Mouse (Mus musculus): ENCODE results near the gene Tpst2.

Tpst2 gene

DNA sequence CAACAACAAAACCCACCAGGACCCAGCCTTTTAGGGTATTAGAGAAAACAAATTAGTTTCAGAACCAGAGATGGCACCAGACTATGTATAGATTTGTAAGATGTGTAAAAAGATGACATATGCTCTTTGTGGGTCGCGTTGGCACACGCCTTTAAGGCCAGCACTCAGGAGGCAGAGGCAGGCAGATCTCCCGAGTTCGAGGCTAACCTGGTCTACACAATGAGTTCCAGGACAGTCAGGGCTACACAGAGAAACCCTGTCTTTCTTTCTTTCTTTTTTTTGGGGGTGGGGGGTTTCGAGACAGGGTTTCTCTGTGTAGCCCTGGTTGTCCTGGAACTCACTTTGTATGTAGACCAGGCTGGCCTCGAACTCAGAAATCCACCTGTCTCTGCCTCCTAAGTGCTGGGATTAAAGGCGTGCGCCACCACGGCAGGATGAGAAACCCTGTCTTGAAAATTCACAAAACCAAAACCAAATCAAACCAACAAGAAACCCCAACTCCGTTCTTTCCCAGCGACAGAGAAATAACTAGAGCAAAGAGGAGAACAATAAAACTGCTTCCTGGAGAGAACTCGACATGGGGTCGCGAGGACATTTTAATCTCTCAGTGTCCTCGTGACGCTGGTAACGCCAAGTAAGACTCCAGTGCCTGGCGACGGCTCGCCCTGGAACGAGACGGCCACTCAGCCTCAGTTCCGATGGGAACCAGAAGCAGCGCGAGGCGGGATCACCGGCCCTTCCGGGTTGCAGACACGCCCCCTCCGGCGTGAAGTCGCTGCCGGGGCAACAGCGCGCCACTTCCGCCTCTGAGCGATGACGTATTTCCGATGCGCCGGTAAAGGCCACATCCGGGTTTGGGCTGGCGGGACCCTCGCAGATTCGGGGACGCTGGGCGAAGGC, 49.3 kb downstream of the Tpst2 start, which contains the start of gene Tfip11:
Gene Tfip11 (plus strand): TSS at position 813 of the 900 bp plus-strand sequence.
- intact Hi-C loops (cut with DNase I), result loop anchor here (2.0 kb wide), 1 partner anchor 49 kb away; the partner anchor contains the start of gene Tpst2

GRCm38 (mm10) chr5:112326446-112327009, 50.0 kb downstream of the Tpst2 start:
- intact Hi-C loops (cut with DNase I), result no loop called here

DNA sequence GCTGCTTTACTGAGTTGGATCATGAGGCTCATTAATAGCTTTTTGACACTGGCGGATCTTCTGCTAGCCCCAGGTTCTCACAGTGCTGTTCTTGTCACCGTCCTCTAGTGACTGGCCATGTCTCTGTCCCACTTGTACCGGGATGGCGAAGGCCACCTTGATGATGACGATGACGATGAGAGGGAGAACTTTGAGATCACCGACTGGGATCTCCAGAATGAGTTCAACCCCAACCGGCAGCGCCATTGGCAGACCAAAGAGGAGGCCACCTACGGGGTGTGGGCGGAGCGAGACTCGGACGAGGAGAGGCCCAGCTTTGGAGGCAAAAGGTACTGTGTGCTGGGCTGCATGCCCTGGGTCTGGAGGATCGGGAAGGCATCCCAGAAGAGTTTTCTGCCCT, 51.4 kb downstream of the Tpst2 start:
- intact Hi-C loops (cut with DNase I), result no loop called here

DNA sequence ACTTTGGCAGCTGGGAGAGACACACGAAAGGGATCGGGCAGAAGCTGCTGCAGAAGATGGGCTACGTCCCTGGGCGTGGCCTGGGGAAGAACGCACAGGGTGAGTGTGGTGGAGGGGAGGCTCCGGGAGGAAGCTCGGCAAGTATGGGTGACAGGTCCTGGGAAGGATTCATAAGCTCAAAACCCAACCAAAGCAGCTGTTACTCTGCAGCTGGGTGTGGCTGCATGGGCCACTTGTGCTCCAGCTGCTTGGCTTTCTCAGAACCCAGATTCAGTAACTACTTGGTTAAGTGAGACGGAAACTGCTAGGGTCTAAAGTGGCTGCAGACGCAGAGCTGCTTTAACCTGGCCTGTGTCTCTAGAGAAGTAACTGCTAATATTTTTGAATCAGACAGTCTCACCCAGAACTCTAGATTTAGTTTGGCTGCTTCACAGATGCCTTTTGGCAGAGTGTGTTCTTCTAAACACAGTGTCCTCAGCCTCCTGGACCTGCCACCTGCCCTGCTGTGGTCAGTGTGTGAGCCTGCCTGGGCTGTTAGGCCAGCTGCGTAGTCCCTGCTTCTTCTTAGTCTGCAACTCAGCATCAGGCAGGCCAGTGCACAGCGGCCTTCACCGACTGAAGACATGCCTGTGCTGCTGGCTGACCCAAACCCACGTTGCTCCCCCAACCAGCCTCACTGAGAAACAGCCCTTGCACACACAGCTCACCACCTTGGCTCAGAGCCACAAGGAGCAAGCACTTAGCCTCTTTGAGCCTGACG, 53.5 kb downstream of the Tpst2 start:
- intact Hi-C loops (cut with DNase I), result no loop called here

DNA sequence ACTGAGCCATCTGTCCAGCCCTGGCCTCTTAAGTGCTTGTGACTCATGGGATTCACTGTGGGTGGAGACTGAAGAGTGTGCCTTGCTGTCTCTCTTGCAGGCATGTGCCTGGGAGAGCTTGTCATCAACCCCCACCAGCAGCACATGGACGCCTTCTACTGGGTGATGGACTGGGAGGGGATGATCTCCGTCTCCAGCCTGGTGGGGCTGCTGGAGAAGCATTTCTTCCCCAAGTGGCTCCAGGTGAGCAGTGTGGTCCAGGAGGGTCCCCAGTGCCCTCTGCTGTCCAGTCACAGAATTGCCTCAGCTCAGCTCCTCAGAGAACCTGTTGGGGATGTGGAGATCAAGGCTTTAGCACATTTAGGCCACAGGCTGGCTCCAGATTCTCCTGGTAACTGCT, 59.0 kb downstream of the Tpst2 start:
- intact Hi-C loops (cut with DNase I), result loop anchor here (1.0 to 5.0 kb wide), 2 partner anchors 92 to 95 kb away; no protein-coding TSS in a partner anchor

- intact Hi-C loops (cut with DNase I), result loop anchor here (5.0 kb wide), 1 partner anchor 90 kb away; no protein-coding TSS in a partner anchor
Observed at GRCm38 (mm10) chr5:112337004-112337403, 60.5 kb downstream of the Tpst2 start.

DNA sequence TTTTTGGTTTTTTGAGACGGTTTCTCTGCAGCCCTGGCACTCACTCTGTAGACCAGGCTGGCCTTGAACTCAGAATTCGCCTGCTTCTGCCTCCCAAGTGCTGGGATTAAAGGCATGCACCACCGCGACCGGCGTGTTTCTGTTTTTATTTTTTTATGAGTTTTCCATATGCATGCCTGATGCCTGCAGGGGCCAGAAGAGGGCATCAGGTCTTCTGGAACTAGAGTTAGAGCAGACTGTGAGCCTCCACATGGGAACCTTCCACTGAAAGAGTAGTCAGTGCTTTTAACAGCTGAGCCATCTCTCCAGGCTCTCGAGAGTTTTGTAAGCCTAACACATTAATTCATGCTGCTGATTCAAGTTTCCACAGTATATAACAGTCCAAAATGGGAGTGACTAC, 62.7 kb downstream of the Tpst2 start:
- intact Hi-C loops (cut with DNase I), result loop anchor here (5.0 kb wide), 1 partner anchor 88 kb away; no protein-coding TSS in a partner anchor

- intact Hi-C loops (cut with DNase I), result no loop called here
Observed at GRCm38 (mm10) chr5:112342463-112343204, 66.1 kb downstream of the Tpst2 start, which contains the start of the genes Srrd and Hps4. Srrd (minus strand) TSS chr5:112343040. Hps4 (plus strand) TSS chr5:112343083.

GRCm38 (mm10) chr5:112343205-112343595, 66.7 kb downstream of the Tpst2 start:
- intact Hi-C loops (cut with DNase I), result no loop called here

DNA sequence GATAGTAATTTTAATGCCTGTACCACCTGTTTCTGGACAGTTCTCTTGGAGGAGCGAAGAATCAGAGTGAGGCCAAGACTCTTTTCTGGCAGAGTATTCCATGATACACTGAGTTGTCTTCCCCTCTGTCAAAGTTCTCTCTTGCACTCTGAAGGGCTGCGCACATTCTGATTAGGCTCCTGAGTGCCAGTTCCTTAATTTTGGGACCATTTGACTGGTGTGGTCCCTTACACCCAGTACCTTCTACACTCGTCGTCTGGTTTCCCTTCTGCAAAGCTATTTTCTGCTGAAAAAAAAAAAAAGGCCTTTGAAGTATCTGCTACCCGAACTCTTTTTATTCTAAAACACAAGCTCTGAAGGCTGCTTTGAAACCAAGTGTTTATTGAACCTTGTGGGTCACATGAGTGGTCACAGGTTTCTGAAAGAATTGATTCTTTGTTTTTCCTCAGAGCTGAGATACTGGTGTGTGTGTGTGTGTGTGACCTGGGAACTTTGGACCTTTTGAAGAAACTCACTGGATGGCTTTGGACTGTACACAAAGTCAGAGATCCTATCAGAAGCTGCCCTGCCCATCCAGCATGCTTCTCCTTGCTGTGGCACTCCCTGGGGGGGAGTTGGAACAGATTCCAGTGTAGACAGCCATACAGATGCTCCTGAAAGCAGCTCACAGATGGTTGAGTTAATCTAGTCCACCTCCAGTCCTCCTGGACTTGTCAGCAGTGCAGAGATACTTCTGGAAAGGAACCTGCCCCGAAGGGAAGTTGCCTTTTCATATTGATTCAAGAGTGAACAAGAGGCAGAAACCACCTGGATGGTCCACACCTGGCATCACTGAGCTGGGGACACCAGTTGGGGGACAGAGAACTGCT, 67.8 kb downstream of the Tpst2 start:
- intact Hi-C loops (cut with DNase I), result no loop called here

DNA sequence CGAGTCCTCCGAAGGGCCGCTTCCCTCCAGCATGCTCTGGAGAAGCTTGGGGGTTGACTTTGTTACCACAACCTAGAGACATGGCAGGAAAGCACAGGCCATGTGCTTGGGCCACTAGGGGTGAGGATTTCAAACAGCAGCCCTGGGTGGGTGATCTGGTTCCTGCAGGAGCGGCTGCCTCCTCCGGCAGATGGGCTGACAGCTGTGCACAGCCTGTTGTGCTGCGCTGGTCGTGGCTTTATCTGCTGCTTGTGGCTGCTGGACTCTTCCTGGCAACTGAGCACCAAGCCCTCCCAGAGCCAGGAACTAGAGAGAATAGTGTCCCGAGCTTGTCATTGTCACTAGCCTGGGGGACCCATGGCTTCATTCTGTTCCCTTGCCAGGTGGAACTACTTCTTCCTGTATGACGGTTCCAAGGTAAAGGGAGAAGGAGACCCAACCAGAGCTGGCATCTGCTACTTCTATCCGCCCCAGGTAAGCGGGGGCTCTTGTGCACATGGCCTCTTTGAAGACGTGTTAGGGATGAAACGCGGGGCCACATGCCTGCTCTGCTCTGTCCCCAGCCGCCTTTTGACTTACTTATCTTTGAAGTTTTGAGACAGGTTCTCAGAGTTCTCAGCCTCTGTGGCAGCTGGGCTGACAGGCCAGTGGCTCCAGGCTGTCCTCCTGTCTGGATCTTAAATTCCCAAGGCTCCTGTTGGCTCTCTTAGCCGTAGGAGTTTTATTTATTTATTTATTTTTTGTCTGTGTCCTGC, 69.9 kb downstream of the Tpst2 start:
- intact Hi-C loops (cut with DNase I), result no loop called here

- intact Hi-C loops (cut with DNase I), result no loop called here
Observed at GRCm38 (mm10) chr5:112349169-112349568, 72.7 kb downstream of the Tpst2 start.

DNA sequence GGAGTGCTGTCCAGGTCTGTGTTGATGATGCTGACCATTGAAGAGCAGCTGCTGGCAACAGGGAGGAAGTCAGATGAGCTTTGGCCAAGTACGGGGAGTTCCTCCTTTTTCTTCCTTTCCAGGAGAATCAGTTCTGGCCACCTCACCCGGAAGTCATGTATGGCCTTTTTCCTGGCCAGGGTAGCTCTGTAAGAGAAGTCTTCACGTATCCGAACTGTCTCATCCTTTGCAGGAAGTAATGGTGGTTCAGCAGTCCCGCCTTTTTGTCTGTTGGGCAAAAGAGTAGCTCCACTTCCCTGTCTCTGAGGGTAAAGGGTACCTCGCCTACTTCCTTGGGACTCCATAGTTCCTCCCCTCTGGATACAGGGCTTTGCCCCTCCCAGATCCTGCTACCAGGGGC, 79.0 kb downstream of the Tpst2 start:
- intact Hi-C loops (cut with DNase I), result no loop called here

DNA sequence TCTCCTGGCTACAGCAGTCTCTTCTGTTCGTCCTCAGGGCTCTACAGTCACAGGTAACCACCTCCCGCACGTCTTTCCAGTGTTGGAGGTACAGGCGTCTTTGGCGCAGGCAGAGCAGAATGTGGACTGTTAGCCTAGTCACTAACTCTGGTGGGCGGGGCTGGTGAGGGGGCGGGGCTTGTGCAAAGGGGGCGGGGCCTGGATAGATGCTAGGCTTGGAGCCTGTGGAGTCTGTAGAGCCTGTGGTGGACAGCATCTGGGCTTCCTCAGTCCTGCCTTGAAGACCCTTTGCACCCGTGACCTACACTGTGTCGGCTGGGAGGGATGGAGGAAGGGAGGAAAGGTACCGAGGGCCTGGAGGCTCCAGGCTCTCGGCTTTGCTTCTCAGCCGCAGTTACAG, 79.4 kb downstream of the Tpst2 start, which contains the start of gene Gm6583:
Gene Gm6583 (minus strand): TSS at position 124 of the 400 bp plus-strand sequence.
- intact Hi-C loops (cut with DNase I), result no loop called here

DNA sequence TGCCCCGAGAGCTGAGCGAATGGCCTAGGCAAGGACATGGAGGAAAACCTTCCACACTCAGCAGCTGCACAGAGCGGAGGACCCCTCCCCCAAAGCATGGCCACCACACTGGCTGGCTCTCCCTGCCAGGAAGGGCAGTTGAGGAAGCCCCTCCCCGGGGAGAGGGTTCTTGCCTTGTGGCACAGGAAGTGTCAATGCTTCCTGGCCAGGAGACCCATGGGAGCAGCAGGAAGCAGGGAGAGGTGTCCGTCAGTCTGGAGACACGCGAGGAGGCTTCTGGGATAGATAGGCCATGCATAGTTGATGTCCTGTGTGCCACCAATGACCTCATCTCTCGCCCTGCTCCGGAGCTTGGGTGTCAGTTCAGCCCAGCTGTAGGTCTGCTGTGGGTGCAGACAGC, 79.8 kb downstream of the Tpst2 start:
- intact Hi-C loops (cut with DNase I), result no loop called here

- intact Hi-C loops (cut with DNase I), result no loop called here
Observed at GRCm38 (mm10) chr5:112359520-112359919, 83.0 kb downstream of the Tpst2 start.

GRCm38 (mm10) chr5:112360077-112360476, 83.6 kb downstream of the Tpst2 start:
- intact Hi-C loops (cut with DNase I), result no loop called here

DNA sequence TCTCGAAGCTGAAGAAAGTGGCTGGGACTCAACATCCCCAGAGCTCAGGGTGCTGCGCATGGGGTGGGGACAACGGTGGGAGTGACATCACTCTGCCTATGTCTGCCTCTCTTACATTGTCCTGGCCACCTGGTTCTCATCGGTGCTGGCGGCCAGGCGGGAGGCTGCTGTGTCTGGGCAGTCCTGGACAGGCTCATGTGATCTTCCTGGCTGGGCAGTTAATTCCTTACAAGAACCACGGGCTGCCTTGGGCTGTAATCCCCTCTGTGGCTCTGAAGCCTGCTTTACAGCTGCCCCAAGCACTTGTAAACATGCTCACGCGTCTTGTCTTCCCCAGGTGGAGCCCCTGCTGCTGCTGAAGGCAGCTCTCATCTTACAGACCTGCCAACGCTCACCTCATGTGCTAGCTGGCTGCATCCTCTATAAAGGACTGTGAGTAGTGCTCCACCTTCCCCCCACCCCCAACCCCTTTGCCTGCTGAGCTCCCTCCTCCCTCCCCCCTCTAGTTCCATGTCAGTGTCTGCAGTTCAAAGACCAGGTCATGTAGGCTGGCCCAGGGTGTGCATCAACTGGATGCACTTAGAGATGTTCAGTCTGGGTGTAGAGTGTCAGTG, 87.8 kb downstream of the Tpst2 start:
- intact Hi-C loops (cut with DNase I), result no loop called here

Data from adrenal gland (tissue).